In the genomic region with DNA sequence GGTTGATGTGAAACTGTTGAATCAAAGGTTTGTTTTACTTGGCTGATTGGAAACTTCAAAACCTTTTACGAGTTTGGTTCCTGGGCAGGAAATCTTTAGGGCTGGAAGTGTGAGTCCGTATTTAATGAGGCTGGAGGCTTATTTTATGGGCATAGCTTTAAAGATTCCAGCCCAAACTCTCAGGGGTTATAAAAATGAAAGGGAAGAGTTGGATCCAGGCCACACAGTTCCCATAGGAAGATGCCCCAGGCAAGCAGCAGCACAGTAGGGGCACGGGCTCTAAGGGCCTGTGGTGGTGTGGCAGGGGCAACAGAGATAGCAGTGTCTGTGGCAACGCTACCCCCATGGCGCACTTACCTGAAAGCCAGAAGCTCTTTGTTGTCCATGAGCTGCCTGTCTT, we compare ENCODE assay signal across 20 mouse cellular contexts. TPM values are rescaled to one million over a fixed set of nuclear protein-coding genes. Genes with fewer than 3 reads are reported as not detected.
"Had no signal": no experiment of that assay in that cellular context is flagged by ENCODE, and none has a peak within 500 bp of the region (broad histone marks: within the 10 kb centered on the region; RNA-seq: fewer than 3 reads in every experiment).

No protein-coding gene starts in this region.

- DNase-seq: kidney, adult 2 months; kidney, postnatal 36 days; left cerebral cortex, postnatal 4 days; liver, postnatal 0 days; lung, embryonic 14.5 days; right cerebral cortex, adult 18-20 months; right cerebral cortex, postnatal 14 days; right cerebral cortex, postnatal 4 days; thymus, postnatal 36 days had no signal

- H3K9ac ChIP-seq: liver, embryonic 14.5 days; liver, postnatal 0 days; lung, embryonic 14.5 days; midbrain, embryonic 12.5 days; midbrain, embryonic 15.5 days; neural tube, embryonic 12.5 days; neural tube, embryonic 15.5 days had no signal

- H3K4me1 ChIP-seq: midbrain, embryonic 12.5 days; midbrain, embryonic 15.5 days; neural tube, embryonic 12.5 days; neural tube, embryonic 15.5 days had no signal

- H3K4me3 ChIP-seq: midbrain, embryonic 12.5 days; midbrain, embryonic 15.5 days; neural tube, embryonic 12.5 days; neural tube, embryonic 15.5 days had no signal

- H3K27ac ChIP-seq: kidney, postnatal 0 days; liver, embryonic 14.5 days; macrophage; midbrain, embryonic 12.5 days; midbrain, embryonic 15.5 days; neural tube, embryonic 12.5 days; neural tube, embryonic 15.5 days; stomach, postnatal 0 days had no signal

- ATAC-seq: intestine, postnatal 0 days; liver, postnatal 0 days; lung, postnatal 0 days; midbrain, embryonic 15.5 days had no signal

- H3K27me3 ChIP-seq: midbrain, embryonic 12.5 days; midbrain, embryonic 15.5 days; neural tube, embryonic 12.5 days; neural tube, embryonic 15.5 days had no signal

- H3K9me3 ChIP-seq: midbrain, embryonic 12.5 days; midbrain, embryonic 15.5 days; neural tube, embryonic 12.5 days; neural tube, embryonic 15.5 days had no signal

- H3K4me2 ChIP-seq: liver, embryonic 11.5 days; lung, embryonic 14.5 days; midbrain, embryonic 12.5 days; midbrain, embryonic 15.5 days; neural tube, embryonic 12.5 days; neural tube, embryonic 15.5 days had no signal

RNA-seq across cellular contexts. Expression of a gene that starts 29.7 kb away (rescaled TPM):
- polyA plus RNA-seq: macrophage had no signal
